Mouse (Mus musculus) T-cell, adult 66 days (primary cell): ENCODE measurements around the gene Cryl1. TPM values are rescaled to one million over a fixed set of nuclear protein-coding genes. Genes with fewer than 3 reads are reported as not detected.

Experiments
- total RNA-seq, 2 experiments: library from RNA; stranded (reverse); gene quantifications; 3 replicates in 1 of 2; 4 replicates in 1 of 2; pipeline ENCODE4 v1.2.4; 2023

The Cryl1 gene
- total RNA-seq = 10 to 100 TPM in 1 of 2 experiments, 1 to 10 TPM in 1; 9.4 to 13.0 TPM

GRCm38 (mm10) chr14:57398065-57398757, at the start of gene Cryl1:
TSS of gene Cryl1 (minus strand) at chr14:57398529.

GRCm38 (mm10) chr14:57423432-57424211, 25.3 kb upstream of the Cryl1 start, which contains the start of gene Ift88:
TSS of gene Ift88 (plus strand) at chr14:57424062.

Other genes starting within 250 kb of the Cryl1 start
- gene Ift88, start 25.5 kb upstream of the Cryl1 start, total RNA-seq = 1 to 10 TPM; 6.4 to 6.8 TPM
- not detected for gene Il17d, start 126.2 kb upstream of the Cryl1 start, total RNA-seq
- gene Eef1akmt1, start 173.1 kb upstream of the Cryl1 start, total RNA-seq = 10 to 100 TPM; 14.1 to 15.4 TPM